Mouse (Mus musculus): ENCODE measurements around the gene Ripor2. TPM values are rescaled to one million over a fixed set of nuclear protein-coding genes. Genes with fewer than 3 reads are reported as not detected.

The Ripor2 gene
- polyA plus RNA-seq, 1 experiment from 2014 or later, result 3.7 TPM

GRCm38 (mm10) chr13:24645146-24645545 lies 63.2 kb downstream of the Ripor2 start:
- 60% methylated on average over 3 of the region's 3 CpGs for WGBS (ENCODE audit: insufficient replicate concordance)
- no peaks in the 10 kb centered on the region for H3K27me3 ChIP-seq (ENCODE audit: insufficient read depth, low read length)

GRCm38 (mm10) chr13:24646324-24646723 lies 64.3 kb downstream of the Ripor2 start:
- H3K4me2 ChIP-seq (ENCODE audit: low read depth, low read length), result no peak overlapping the region
- no peaks in the 10 kb centered on the region for H3K9me3 ChIP-seq (ENCODE audit: low read length)
- H3K4me1 ChIP-seq (ENCODE audit: insufficient read depth), result peaks cover 27% of the 10 kb centered on the region
- no peak for TF ChIP-seq CTCF (IDR thresholded peaks at IDR 0.05; ENCODE audit: low read depth)
- TF ChIP-seq EP300 (IDR thresholded peaks at IDR 0.05; ENCODE audit: low read depth), result no peak
- no peak for DNase-seq
- no peak overlapping the region for H3K27ac ChIP-seq (ENCODE audit: low read depth)
- H3K27me3 ChIP-seq (ENCODE audit: insufficient read depth, low read length), result no peaks in the 10 kb centered on the region
- H3K4me3 ChIP-seq (ENCODE audit: low read depth, low read length), result no peak overlapping the region
- H3K9ac ChIP-seq (replicated peaks), result no peak overlapping the region
- no peak for ATAC-seq
- 72% methylated on average over 3 of the region's 3 CpGs for WGBS (ENCODE audit: insufficient replicate concordance)
- peaks cover 4% of the 10 kb centered on the region; the same call in 1 of the 2 replicates for H3K36me3 ChIP-seq (replicated peaks; ENCODE audit: insufficient read depth, low read length)

More at GRCm38 (mm10) chr13:24645146-24645545, 63.2 kb downstream of the Ripor2 start:
- Histone ChIP-seq H3K36me3 (replicated peaks; ENCODE audit: insufficient read depth, low read length) (peaks cover 4% of the 10 kb centered on the region; the same call in 1 of the 2 replicates), H3K9me3 (ENCODE audit: low read length) (no peaks in the 10 kb centered on the region), H3K4me1 (ENCODE audit: insufficient read depth) (peaks cover 31% of the 10 kb centered on the region), H3K4me2 (ENCODE audit: low read depth, low read length) (no peak overlapping the region), H3K4me3 (ENCODE audit: low read depth, low read length) (no peak overlapping the region), H3K27ac (ENCODE audit: low read depth) (no peak overlapping the region), H3K9ac (replicated peaks) (no peak overlapping the region)
- DNase-seq (no peak), ATAC-seq (no peak)
- TF ChIP-seq EP300 (IDR thresholded peaks at IDR 0.05; ENCODE audit: low read depth), result no peak
- no peak for TF ChIP-seq CTCF (IDR thresholded peaks at IDR 0.05; ENCODE audit: low read depth)

GRCm38 (mm10) chr13:24647444-24647843 lies 65.5 kb downstream of the Ripor2 start:
- Histone ChIP-seq H3K4me2 (ENCODE audit: low read depth, low read length) (no peak overlapping the region), H3K27me3 (ENCODE audit: insufficient read depth, low read length) (no peaks in the 10 kb centered on the region), H3K9me3 (ENCODE audit: low read length) (no peaks in the 10 kb centered on the region), H3K9ac (replicated peaks) (no peak overlapping the region), H3K4me1 (ENCODE audit: insufficient read depth) (peaks cover 16% of the 10 kb centered on the region), H3K36me3 (replicated peaks; ENCODE audit: insufficient read depth, low read length) (peaks cover 4% of the 10 kb centered on the region; the same call in 1 of the 2 replicates), H3K4me3 (ENCODE audit: low read depth, low read length) (no peak overlapping the region), H3K27ac (ENCODE audit: low read depth) (no peak overlapping the region)
- no peak for DNase-seq
- 50% methylated on average over 2 of the region's 2 CpGs for WGBS (ENCODE audit: insufficient replicate concordance)
- no peak for TF ChIP-seq EP300 (IDR thresholded peaks at IDR 0.05; ENCODE audit: low read depth)
- TF ChIP-seq CTCF (IDR thresholded peaks at IDR 0.05; ENCODE audit: low read depth), result no peak
- ATAC-seq, result no peak

- Histone ChIP-seq H3K9ac (replicated peaks) (no peak overlapping the region), H3K27me3 (ENCODE audit: insufficient read depth, low read length) (no peaks in the 10 kb centered on the region), H3K36me3 (replicated peaks; ENCODE audit: insufficient read depth, low read length) (peaks cover 4% of the 10 kb centered on the region; the same call in 1 of the 2 replicates), H3K4me1 (ENCODE audit: insufficient read depth) (peaks cover 12% of the 10 kb centered on the region), H3K4me2 (ENCODE audit: low read depth, low read length) (no peak overlapping the region), H3K27ac (ENCODE audit: low read depth) (no peak overlapping the region), H3K9me3 (ENCODE audit: low read length) (no peaks in the 10 kb centered on the region), H3K4me3 (ENCODE audit: low read depth, low read length) (no peak overlapping the region)
- TF ChIP-seq EP300 (IDR thresholded peaks at IDR 0.05; ENCODE audit: low read depth) (no peak), CTCF (IDR thresholded peaks at IDR 0.05; ENCODE audit: low read depth) (no peak)
- WGBS (ENCODE audit: insufficient replicate concordance), result 50% methylated on average over 5 of the region's 5 CpGs
- DNase-seq (no peak), ATAC-seq (no peak)
Observed at GRCm38 (mm10) chr13:24648027-24648426, 66.0 kb downstream of the Ripor2 start.

GRCm38 (mm10) chr13:24648668-24649067 lies 66.7 kb downstream of the Ripor2 start:
- Histone ChIP-seq H3K4me2 (ENCODE audit: low read depth, low read length) (no peak overlapping the region), H3K9ac (replicated peaks) (no peak overlapping the region), H3K36me3 (replicated peaks; ENCODE audit: insufficient read depth, low read length) (peaks cover 2% of the 10 kb centered on the region; the same call in 1 of the 2 replicates), H3K4me3 (ENCODE audit: low read depth, low read length) (no peak overlapping the region), H3K27me3 (ENCODE audit: insufficient read depth, low read length) (no peaks in the 10 kb centered on the region), H3K27ac (ENCODE audit: low read depth) (no peak overlapping the region), H3K4me1 (ENCODE audit: insufficient read depth) (peaks cover 8% of the 10 kb centered on the region), H3K9me3 (ENCODE audit: low read length) (no peaks in the 10 kb centered on the region)
- ATAC-seq (no peak), DNase-seq (no peak)
- TF ChIP-seq EP300 (IDR thresholded peaks at IDR 0.05; ENCODE audit: low read depth) (no peak), CTCF (IDR thresholded peaks at IDR 0.05; ENCODE audit: low read depth) (no peak)
- WGBS (ENCODE audit: insufficient replicate concordance), result 84% methylated on average over 3 of the region's 3 CpGs

- 64% methylated on average over 2 of the region's 2 CpGs for WGBS (ENCODE audit: insufficient replicate concordance)
Observed at GRCm38 (mm10) chr13:24649099-24649498, 67.1 kb downstream of the Ripor2 start.

More at GRCm38 (mm10) chr13:24649099-24649498, 67.1 kb downstream of the Ripor2 start:
- Histone ChIP-seq H3K4me1 (ENCODE audit: insufficient read depth) (peaks cover 4% of the 10 kb centered on the region; the same call in 1 of the 2 replicates), H3K9me3 (ENCODE audit: low read length) (no peaks in the 10 kb centered on the region), H3K9ac (replicated peaks) (no peak overlapping the region), H3K36me3 (replicated peaks; ENCODE audit: insufficient read depth, low read length) (no peaks in the 10 kb centered on the region; the same call in 1 of the 2 replicates), H3K27me3 (ENCODE audit: insufficient read depth, low read length) (no peaks in the 10 kb centered on the region), H3K27ac (ENCODE audit: low read depth) (no peak overlapping the region), H3K4me2 (ENCODE audit: low read depth, low read length) (no peak overlapping the region), H3K4me3 (ENCODE audit: low read depth, low read length) (no peak overlapping the region)
- ATAC-seq, result no peak
- TF ChIP-seq EP300 (IDR thresholded peaks at IDR 0.05; ENCODE audit: low read depth) (no peak), CTCF (IDR thresholded peaks at IDR 0.05; ENCODE audit: low read depth) (no peak)
- no peak for DNase-seq
